In the genomic region with DNA sequence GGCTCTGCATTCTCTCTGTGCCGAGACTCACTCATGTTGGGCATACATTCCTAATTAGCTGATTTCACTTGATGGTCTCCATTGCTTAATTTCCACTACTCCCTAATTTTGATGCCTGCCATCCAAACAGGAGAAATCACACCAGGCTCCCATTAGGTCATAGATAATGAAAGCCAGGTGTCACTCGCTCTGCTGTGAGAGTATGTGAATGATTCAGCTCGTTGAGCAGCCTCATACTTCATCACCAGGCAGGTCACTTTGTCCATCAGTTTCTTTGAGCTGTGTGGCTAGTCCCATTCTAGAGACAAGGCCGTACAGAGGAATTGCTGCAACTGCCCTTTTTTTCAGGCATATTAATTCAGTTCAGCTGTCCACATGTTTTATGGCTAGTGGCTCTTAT, we compare ENCODE assay signal across 27 mouse cellular contexts.
A peak's percentile ranks its signal among the peaks of the same experiment; 100 is the strongest.
DNase-seq lines count a peak whose midpoint lies in the region; ATAC-seq lines count a peak whose summit lies in the region.
"Had no signal": no experiment of that assay in that cellular context is flagged by ENCODE, and none has a peak within 500 bp of the region (broad histone marks: within the 10 kb centered on the region; RNA-seq: fewer than 3 reads in every experiment).

No protein-coding gene starts in this region.

- WGBS in neural tube, embryonic 12.5 days, result 63% methylated on average over 4 of the region's 4 CpGs
- WGBS in neural tube, embryonic 15.5 days, result 56% methylated on average over 4 of the region's 4 CpGs
- WGBS in midbrain, embryonic 15.5 days, result 86% methylated on average over 4 of the region's 4 CpGs

- H3K36me3 ChIP-seq in neural tube, embryonic 12.5 days, result peaks cover 8% of the 10 kb centered on the region; the same call in 1 of the 2 replicates
- H3K36me3 ChIP-seq in neural tube, embryonic 15.5 days, result peaks cover 11% of the 10 kb centered on the region
- no peaks in the 10 kb centered on the region for H3K36me3 ChIP-seq in midbrain, embryonic 15.5 days (replicated peaks)
- H3K36me3 ChIP-seq: embryonic facial prominence, embryonic 15.5 days; G1E; hindbrain, embryonic 12.5 days; intestine, embryonic 15.5 days had no signal

- no peak overlapping the region for H3K4me3 ChIP-seq in neural tube, embryonic 12.5 days
- no peak overlapping the region for H3K4me3 ChIP-seq in neural tube, embryonic 15.5 days (replicated peaks)
- no peak overlapping the region for H3K4me3 ChIP-seq in midbrain, embryonic 15.5 days
- H3K4me3 ChIP-seq: embryonic facial prominence, embryonic 12.5 days; embryonic facial prominence, embryonic 15.5 days; forebrain, embryonic 13.5 days; gastrocnemius, adult 2 months; hindbrain, embryonic 12.5 days; hindbrain, embryonic 15.5 days; intestine, embryonic 15.5 days had no signal

- no peaks in the 10 kb centered on the region for H3K9me3 ChIP-seq in neural tube, embryonic 12.5 days
- no peaks in the 10 kb centered on the region for H3K9me3 ChIP-seq in neural tube, embryonic 15.5 days (replicated peaks)
- H3K9me3 ChIP-seq in midbrain, embryonic 15.5 days, result no peaks in the 10 kb centered on the region
- H3K9me3 ChIP-seq: embryonic facial prominence, embryonic 12.5 days; embryonic facial prominence, embryonic 15.5 days; forebrain, embryonic 13.5 days; hindbrain, embryonic 12.5 days; hindbrain, embryonic 15.5 days; intestine, embryonic 15.5 days had no signal

- peak; percentile 31 for DNase-seq in embryo, embryonic 10.5 days (ENCODE audit: low spot score)
- no peak for DNase-seq in embryo, embryonic 11 days
- DNase-seq in NIH3T3 (ENCODE audit: low read depth), result peak; percentile 63
- DNase-seq: adrenal gland, postnatal 10 days; adrenal gland, postnatal 36 days; B cell, adult 2 months; cerebellum, adult 18-20 months; cerebellum, adult 9-10 months; cerebellum, postnatal 14 days; gastrocnemius, adult 2 months; gastrocnemius, postnatal 14 days; heart, adult 11 months had no signal

- H3K27ac ChIP-seq in neural tube, embryonic 12.5 days, result peak overlapping the region; percentile 9; the same call in 1 of the 2 replicates
- H3K27ac ChIP-seq in neural tube, embryonic 15.5 days (replicated peaks), result no peak overlapping the region
- no peak overlapping the region for H3K27ac ChIP-seq in midbrain, embryonic 15.5 days
- H3K27ac ChIP-seq: embryonic facial prominence, embryonic 12.5 days; embryonic facial prominence, embryonic 15.5 days; forebrain, embryonic 13.5 days; gastrocnemius, adult 2 months; intestine, embryonic 15.5 days had no signal

- H3K4me1 ChIP-seq in neural tube, embryonic 12.5 days, result peaks cover 11% of the 10 kb centered on the region; the same call in 1 of the 2 replicates
- H3K4me1 ChIP-seq in neural tube, embryonic 15.5 days, result peaks cover 23% of the 10 kb centered on the region
- H3K4me1 ChIP-seq in midbrain, embryonic 15.5 days, result peaks cover 15% of the 10 kb centered on the region
- H3K4me1 ChIP-seq: embryonic facial prominence, embryonic 12.5 days; intestine, embryonic 15.5 days had no signal

- H3K27me3 ChIP-seq in neural tube, embryonic 12.5 days (replicated peaks), result no peaks in the 10 kb centered on the region
- no peaks in the 10 kb centered on the region for H3K27me3 ChIP-seq in neural tube, embryonic 15.5 days (replicated peaks)
- no peaks in the 10 kb centered on the region for H3K27me3 ChIP-seq in midbrain, embryonic 15.5 days (replicated peaks)
- H3K27me3 ChIP-seq: CH12.LX; embryonic facial prominence, embryonic 12.5 days; embryonic facial prominence, embryonic 15.5 days; forebrain, embryonic 13.5 days; hindbrain, embryonic 12.5 days; hindbrain, embryonic 15.5 days; intestine, embryonic 15.5 days; Patski had no signal

- H3K9ac ChIP-seq in neural tube, embryonic 12.5 days, result no peak overlapping the region
- no peak overlapping the region for H3K9ac ChIP-seq in neural tube, embryonic 15.5 days (replicated peaks)
- H3K9ac ChIP-seq in midbrain, embryonic 15.5 days, result no peak overlapping the region
- H3K9ac ChIP-seq: embryonic facial prominence, embryonic 12.5 days; embryonic facial prominence, embryonic 15.5 days; forebrain, embryonic 13.5 days; hindbrain, embryonic 12.5 days; hindbrain, embryonic 15.5 days; intestine, embryonic 15.5 days had no signal

- no peak overlapping the region for H3K4me2 ChIP-seq in neural tube, embryonic 12.5 days (replicated peaks)
- no peak overlapping the region for H3K4me2 ChIP-seq in neural tube, embryonic 15.5 days
- H3K4me2 ChIP-seq in midbrain, embryonic 15.5 days, result no peak overlapping the region
- H3K4me2 ChIP-seq: embryonic facial prominence, embryonic 12.5 days; embryonic facial prominence, embryonic 15.5 days; forebrain, embryonic 13.5 days; heart, embryonic 11.5 days; hindbrain, embryonic 12.5 days; hindbrain, embryonic 15.5 days; intestine, embryonic 15.5 days had no signal

- no peak for ATAC-seq in neural tube, embryonic 12.5 days (ENCODE audit: low FRiP score, low read depth)
- ATAC-seq in neural tube, embryonic 15.5 days (ENCODE audit: low FRiP score), result no peak
- ATAC-seq in inflammation-experienced regulatory T-cells, adult 6 months, result no peak
- no peak for ATAC-seq in midbrain, embryonic 15.5 days (replicated peaks)
- ATAC-seq: forebrain, embryonic 13.5 days; forebrain, embryonic 16.5 days; intestine, embryonic 15.5 days; Patski had no signal
